Comparison of ENCODE assay signal across 28 mouse cellular contexts in genomic region chr11:6166351-6166750, GRCm38 (mm10). TPM values are rescaled to one million over a fixed set of nuclear protein-coding genes. Genes with fewer than 3 reads are reported as not detected.
DNase-seq lines count a peak whose midpoint lies in the region; ATAC-seq and TF ChIP-seq lines count a peak whose summit lies in the region.
"Had no signal": no experiment of that assay in that cellular context is flagged by ENCODE, and none has a peak within 500 bp of the region (broad histone marks: within the 10 kb centered on the region; RNA-seq: fewer than 3 reads in every experiment).

No protein-coding gene starts in this region.

- no peak for TF ChIP-seq EP300 in liver, postnatal 0 days (IDR thresholded peaks at IDR 0.05; ENCODE audit: low read depth)

- no peak overlapping the region for H3K4me3 ChIP-seq in heart, embryonic 10.5 days
- H3K4me3 ChIP-seq in liver, postnatal 0 days (ENCODE audit: low read depth, low read length) = no peak overlapping the region
- no peak overlapping the region for H3K4me3 ChIP-seq in liver, embryonic 11.5 days (ENCODE audit: low read depth, low read length)
- H3K4me3 ChIP-seq in E14TG2a.4 (replicated peaks; ENCODE audit: low read length) = peak overlapping the region; percentile 30
- no peak overlapping the region for H3K4me3 ChIP-seq in intestine, postnatal 0 days (ENCODE audit: low read depth, low read length)
- H3K4me3 ChIP-seq: embryonic facial prominence, embryonic 10.5 days; embryonic facial prominence, embryonic 13.5 days; erythroblast, embryonic 14.5 days; forebrain, embryonic 13.5 days; gastrocnemius, adult 2 months; heart, embryonic 12.5 days; heart, embryonic 15.5 days; hindbrain, embryonic 10.5 days had no signal

- no peak for TF ChIP-seq CTCF in liver, postnatal 0 days (IDR thresholded peaks at IDR 0.05; ENCODE audit: low read depth)
- no peak for TF ChIP-seq CTCF in E14TG2a.4 (conservative IDR thresholded peaks at IDR 0.05; ENCODE audit: low read length)
- TF ChIP-seq CTCF in intestine, postnatal 0 days (IDR thresholded peaks at IDR 0.05; ENCODE audit: low read depth) = no peak

- H3K9ac ChIP-seq in liver, postnatal 0 days (replicated peaks) = no peak overlapping the region
- H3K9ac ChIP-seq in liver, embryonic 11.5 days (ENCODE audit: low read depth, low read length) = no peak overlapping the region
- no peak overlapping the region for H3K9ac ChIP-seq in intestine, postnatal 0 days (ENCODE audit: low read depth, low read length)
- H3K9ac ChIP-seq: embryonic facial prominence, embryonic 13.5 days; forebrain, embryonic 13.5 days; forebrain, postnatal 0 days; heart, embryonic 12.5 days; heart, embryonic 15.5 days; hindbrain, embryonic 14.5 days had no signal

- H3K27me3 ChIP-seq in heart, embryonic 10.5 days (ENCODE audit: insufficient read depth, poor library complexity, severe bottlenecking) = no peaks in the 10 kb centered on the region
- no peaks in the 10 kb centered on the region for H3K27me3 ChIP-seq in liver, postnatal 0 days (ENCODE audit: insufficient read depth, low read length)
- H3K27me3 ChIP-seq in liver, embryonic 11.5 days (replicated peaks; ENCODE audit: control insufficient read depth, insufficient read depth, low read length) = no peaks in the 10 kb centered on the region
- no peaks in the 10 kb centered on the region for H3K27me3 ChIP-seq in E14TG2a.4 (ENCODE audit: insufficient read depth, low read length)
- H3K27me3 ChIP-seq in intestine, postnatal 0 days (replicated peaks; ENCODE audit: control insufficient read depth, insufficient read depth, low read length) = no peaks in the 10 kb centered on the region
- H3K27me3 ChIP-seq: embryonic facial prominence, embryonic 13.5 days; forebrain, embryonic 13.5 days; heart, embryonic 12.5 days; heart, embryonic 15.5 days had no signal

- peaks cover 16% of the 10 kb centered on the region for H3K4me1 ChIP-seq in heart, embryonic 10.5 days
- peaks cover 30% of the 10 kb centered on the region for H3K4me1 ChIP-seq in liver, postnatal 0 days (ENCODE audit: insufficient read depth)
- peaks cover 3% of the 10 kb centered on the region; the same call in 1 of the 2 replicates for H3K4me1 ChIP-seq in liver, embryonic 11.5 days (replicated peaks; ENCODE audit: control insufficient read depth, insufficient read depth, low read length)
- peaks cover 88% of the 10 kb centered on the region for H3K4me1 ChIP-seq in E14TG2a.4 (replicated peaks; ENCODE audit: low read depth, low read length)
- no peaks in the 10 kb centered on the region for H3K4me1 ChIP-seq in intestine, postnatal 0 days (replicated peaks; ENCODE audit: control insufficient read depth, insufficient read depth, low read length)
- H3K4me1 ChIP-seq: embryonic facial prominence, embryonic 10.5 days; embryonic facial prominence, embryonic 13.5 days; forebrain, embryonic 13.5 days; hindbrain, embryonic 10.5 days had no signal

- DNase-seq in cerebellum, postnatal 14 days = peak; percentile 46 to 54
- DNase-seq in cerebellum, postnatal 4 days (ENCODE audit: low spot score in 2 of 2) = no peak
- peak; percentile 86 for DNase-seq in heart, adult 11 months
- DNase-seq in heart, embryonic 10.5 days (ENCODE audit: low spot score) = no peak
- DNase-seq in liver, postnatal 0 days = no peak
- DNase-seq in liver, embryonic 11.5 days (ENCODE audit: low spot score) = no peak
- DNase-seq: adrenal gland, adult 8-10 months; adrenal gland, postnatal 25 days; embryo, embryonic 11 days; forebrain, postnatal 0 days; gastrocnemius, adult 2 months; gastrocnemius, postnatal 25 days; heart, postnatal 10 days; heart, postnatal 36 days; kidney, adult 11 months had no signal

- no peaks in the 10 kb centered on the region for H3K9me3 ChIP-seq in heart, embryonic 10.5 days
- no peaks in the 10 kb centered on the region for H3K9me3 ChIP-seq in liver, postnatal 0 days (ENCODE audit: low read length)
- H3K9me3 ChIP-seq in liver, embryonic 11.5 days (ENCODE audit: control insufficient read depth, low read length) = no peaks in the 10 kb centered on the region
- no peaks in the 10 kb centered on the region for H3K9me3 ChIP-seq in E14TG2a.4 (ENCODE audit: low read length)
- no peaks in the 10 kb centered on the region for H3K9me3 ChIP-seq in intestine, postnatal 0 days (ENCODE audit: control insufficient read depth)
- H3K9me3 ChIP-seq: embryonic facial prominence, embryonic 10.5 days; embryonic facial prominence, embryonic 13.5 days; forebrain, embryonic 13.5 days; heart, embryonic 12.5 days; heart, embryonic 15.5 days; hindbrain, embryonic 10.5 days had no signal

- ATAC-seq in liver, postnatal 0 days = no peak
- no peak for ATAC-seq in liver, embryonic 11.5 days (replicated peaks; ENCODE audit: low FRiP score)
- no peak for ATAC-seq in intestine, postnatal 0 days
- ATAC-seq: activated CD4-positive, CD25-positive, alpha-beta regulatory T cell, adult 4 months; CD4-positive, CD25-positive, alpha-beta regulatory T cell, adult 4 months; forebrain, embryonic 13.5 days; forebrain, postnatal 0 days had no signal

- no peaks in the 10 kb centered on the region for H3K36me3 ChIP-seq in heart, embryonic 10.5 days
- no peaks in the 10 kb centered on the region for H3K36me3 ChIP-seq in liver, postnatal 0 days (replicated peaks; ENCODE audit: insufficient read depth, low read length)
- no peaks in the 10 kb centered on the region for H3K36me3 ChIP-seq in liver, embryonic 11.5 days (ENCODE audit: control insufficient read depth, insufficient read depth, low read length)
- H3K36me3 ChIP-seq in E14TG2a.4 (ENCODE audit: insufficient read depth, low read length) = peaks cover 21% of the 10 kb centered on the region
- H3K36me3 ChIP-seq in intestine, postnatal 0 days (ENCODE audit: control insufficient read depth, insufficient read depth) = no peaks in the 10 kb centered on the region
- H3K36me3 ChIP-seq: embryonic facial prominence, embryonic 13.5 days; heart, embryonic 12.5 days; heart, embryonic 15.5 days had no signal

- H3K4me2 ChIP-seq in liver, postnatal 0 days (ENCODE audit: low read depth, low read length) = no peak overlapping the region
- H3K4me2 ChIP-seq in liver, embryonic 11.5 days = no peak overlapping the region
- no peak overlapping the region for H3K4me2 ChIP-seq in intestine, postnatal 0 days (replicated peaks; ENCODE audit: low read depth)
- H3K4me2 ChIP-seq: embryonic facial prominence, embryonic 13.5 days; forebrain, embryonic 13.5 days; heart, embryonic 12.5 days; heart, embryonic 15.5 days; hindbrain, embryonic 14.5 days had no signal

- 93% methylated on average over 12 of the region's 12 CpGs for WGBS in heart, embryonic 10.5 days
- 91% methylated on average over 12 of the region's 12 CpGs for WGBS in liver, postnatal 0 days (ENCODE audit: insufficient replicate concordance)
- 95% methylated on average over 12 of the region's 12 CpGs for WGBS in liver, embryonic 11.5 days
- WGBS in intestine, postnatal 0 days = 92% methylated on average over 12 of the region's 12 CpGs

- H3K27ac ChIP-seq in heart, embryonic 10.5 days = no peak overlapping the region
- H3K27ac ChIP-seq in liver, postnatal 0 days (ENCODE audit: low read depth) = peak overlapping the region; percentile 82
- no peak overlapping the region for H3K27ac ChIP-seq in liver, embryonic 11.5 days (ENCODE audit: low read depth, low read length)
- no peak overlapping the region for H3K27ac ChIP-seq in intestine, postnatal 0 days (ENCODE audit: low read depth, low read length)
- H3K27ac ChIP-seq: embryonic facial prominence, embryonic 10.5 days; embryonic facial prominence, embryonic 13.5 days; forebrain, embryonic 13.5 days; gastrocnemius, adult 2 months; heart, embryonic 15.5 days; hindbrain, embryonic 10.5 days; hindbrain, embryonic 14.5 days had no signal

RNA-seq across cellular contexts. Expression of gene A730071L15Rik, which starts 33.5 kb away (rescaled TPM):
- 0.14 and 0.43 TPM in 2 replicates for polyA plus RNA-seq in heart, embryonic 10.5 days (2016; fragmentation: Nextera tagmentation; extraction: Ambion mirVana)
- polyA plus RNA-seq in liver, postnatal 0 days (2015; fragmentation: Nextera tagmentation; extraction: Ambion mirVana) = 0.28 and 0.31 TPM in 2 replicates
- polyA plus RNA-seq in liver, embryonic 11.5 days (2014; fragmentation: Nextera tagmentation; extraction: Ambion mirVana) = 0.11 and 0.27 TPM in 2 replicates
- 0.41 and 0.74 TPM in 2 replicates for polyA plus RNA-seq in intestine, postnatal 0 days (2015; fragmentation: Nextera tagmentation; extraction: Ambion mirVana)
- polyA plus RNA-seq: activated CD4-positive, CD25-positive, alpha-beta regulatory T cell, adult 4 months; erythroblast, embryonic 14.5 days; frontal cortex, adult 2 months; heart, embryonic 12.5 days had no signal

RNA-seq across cellular contexts. Expression of gene Nudcd3, which starts 33.9 kb away (rescaled TPM):
- 37.1 and 37.4 TPM in 2 replicates for polyA plus RNA-seq in heart, embryonic 10.5 days (2016; fragmentation: Nextera tagmentation; extraction: Ambion mirVana)
- polyA plus RNA-seq in liver, postnatal 0 days (2015; fragmentation: Nextera tagmentation; extraction: Ambion mirVana) = 7.7 and 9.2 TPM in 2 replicates
- 31.9 and 32.4 TPM in 2 replicates for polyA plus RNA-seq in liver, embryonic 11.5 days (2014; fragmentation: Nextera tagmentation; extraction: Ambion mirVana)
- polyA plus RNA-seq in intestine, postnatal 0 days (2015; fragmentation: Nextera tagmentation; extraction: Ambion mirVana) = 17.2 and 20.0 TPM in 2 replicates

Comparison
In these comparisons a context has a peak if more than half of its experiments do, and no peak if none do; other contexts are left out.
1. DNase-seq: peak in cerebellum, postnatal 14 days (2 of 2) and heart, adult 11 months (single experiment); none in cerebellum, postnatal 4 days (0 of 2), heart, embryonic 10.5 days (single experiment), liver, postnatal 0 days (single experiment) and liver, embryonic 11.5 days (single experiment).